Mouse (Mus musculus): ENCODE data around the gene Xlr5a.

DNA sequence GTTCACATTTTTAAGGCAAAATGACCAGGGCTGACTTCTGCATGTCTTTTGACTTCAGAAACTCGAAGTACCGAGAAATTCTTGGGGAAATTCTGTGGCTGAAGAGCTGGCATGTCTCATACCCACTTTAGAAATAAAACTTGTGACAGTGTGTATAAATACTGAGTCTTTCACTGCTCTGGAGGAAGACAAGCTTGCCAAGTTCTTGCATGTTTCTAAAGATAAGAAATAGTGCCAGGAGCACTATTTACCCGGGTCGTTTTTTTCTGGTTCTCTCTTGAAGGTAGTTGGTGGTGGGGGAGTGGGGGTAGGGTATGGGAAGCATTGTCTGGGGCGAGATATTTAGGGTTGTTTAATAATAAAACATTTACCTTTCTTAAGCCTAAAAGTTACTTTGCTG is 230.5 kb downstream of the Xlr5a start:
- TF ChIP-seq ETS1 (conservative IDR thresholded peaks at IDR 0.05; ENCODE audit: low read depth, low read length) (no peak), SIN3A (IDR thresholded peaks at IDR 0.05; ENCODE audit: low read length) (no peak), CTCF (conservative IDR thresholded peaks at IDR 0.05 in 1 of 2, IDR thresholded peaks at IDR 0.05 in 1 of 2; ENCODE audit: low read depth in 2 of 2, low read length in 2 of 2) (no peak), NELFE (IDR thresholded peaks at IDR 0.05; ENCODE audit: low read depth, low read length) (no peak), NRF1 (IDR thresholded peaks at IDR 0.05; ENCODE audit: low read depth, low read length) (no peak), POLR2A (IDR thresholded peaks at IDR 0.05; ENCODE audit: low read depth, low read length) (no peak), KAT2A (IDR thresholded peaks at IDR 0.05; ENCODE audit: insufficient replicate concordance, low read length) (no peak), MAFK (IDR thresholded peaks at IDR 0.05; ENCODE audit: insufficient replicate concordance, low read length) (no peak), ELF1 (IDR thresholded peaks at IDR 0.05; ENCODE audit: low read depth, low read length) (no peak), EP300 (IDR thresholded peaks at IDR 0.05; ENCODE audit: low read length) (no peak), JUND (conservative IDR thresholded peaks at IDR 0.05; ENCODE audit: low read depth, low read length) (no peak), USF1 (IDR thresholded peaks at IDR 0.05; ENCODE audit: low read depth, low read length) (no peak), RAD21 (IDR thresholded peaks at IDR 0.05; ENCODE audit: low read depth, low read length) (no peak)

All from CH12.LX (cell line).